8 mouse cellular contexts compared by ENCODE assay signal in the genomic region with DNA sequence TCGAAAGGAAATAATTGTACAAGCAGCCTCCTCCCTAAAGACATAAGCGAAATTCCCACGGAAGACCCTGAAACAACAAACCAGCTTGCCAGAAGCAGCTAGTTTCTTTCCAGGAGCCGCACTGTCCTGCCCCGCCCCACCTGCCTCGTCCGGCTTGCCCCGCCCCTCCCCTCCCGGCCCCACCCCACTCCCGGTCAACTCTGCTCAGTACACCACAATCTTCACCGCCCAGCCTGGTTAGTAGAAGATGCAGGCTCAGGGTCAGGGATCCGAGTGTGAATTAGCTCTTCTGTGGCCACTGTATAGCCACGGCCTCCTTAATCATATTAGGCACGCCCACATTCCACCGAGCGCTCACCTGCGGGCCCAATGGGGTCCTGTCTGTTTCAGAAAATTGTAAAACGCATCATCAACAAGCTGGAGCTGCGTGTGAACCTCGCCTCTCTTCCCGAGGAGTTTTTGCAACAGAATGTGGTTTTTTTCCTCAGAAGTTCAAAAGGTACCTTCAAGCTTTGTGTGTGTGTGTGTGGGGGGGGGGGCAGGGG. TPM values are rescaled to one million over a fixed set of nuclear protein-coding genes. Genes with fewer than 3 reads are reported as not detected.
DNase-seq lines count a peak whose midpoint lies in the region; ATAC-seq and TF ChIP-seq lines count a peak whose summit lies in the region.

No protein-coding gene starts in this region.

- TF ChIP-seq CTCF in gastrocnemius, adult 2 months (IDR thresholded peaks at IDR 0.05), result no peak

- peak; percentile 47 for ATAC-seq in common myeloid progenitor, adult 5-6 weeks (replicated peaks; ENCODE audit: low read depth, poor library complexity, severe bottlenecking)
- peak; percentile 76 for ATAC-seq in intestine, embryonic 16.5 days

- intact Hi-C loops in gastrocnemius, adult 2 months (cut with DNase I), result no loop called here

- H3K36me3 ChIP-seq in intestine, embryonic 16.5 days (ENCODE audit: control insufficient read depth, insufficient read depth, low read length), result no peaks in the 10 kb centered on the region
- no peaks in the 10 kb centered on the region for H3K36me3 ChIP-seq in midbrain, embryonic 10.5 days

- H3K9ac ChIP-seq in intestine, embryonic 16.5 days (ENCODE audit: low read depth, low read length), result no peak overlapping the region

- WGBS in intestine, embryonic 16.5 days, result 10% methylated on average over 21 of the region's 21 CpGs
- 17% methylated on average over 21 of the region's 21 CpGs for WGBS in midbrain, embryonic 10.5 days

- H3K27me3 ChIP-seq in intestine, embryonic 16.5 days (replicated peaks; ENCODE audit: control insufficient read depth, insufficient read depth, low read length), result no peaks in the 10 kb centered on the region
- H3K27me3 ChIP-seq in midbrain, embryonic 10.5 days (ENCODE audit: low read depth, poor library complexity, severe bottlenecking), result no peaks in the 10 kb centered on the region

- no peaks in the 10 kb centered on the region for H3K9me3 ChIP-seq in intestine, embryonic 16.5 days (ENCODE audit: control insufficient read depth, low read length)
- no peaks in the 10 kb centered on the region for H3K9me3 ChIP-seq in midbrain, embryonic 10.5 days (replicated peaks)

- H3K4me3 ChIP-seq in gastrocnemius, adult 2 months, result peak overlapping the region; percentile 65
- peak overlapping the region; percentile 33 for H3K4me3 ChIP-seq in intestine, embryonic 16.5 days (ENCODE audit: low read length)
- H3K4me3 ChIP-seq in midbrain, embryonic 10.5 days, result peak overlapping the region; percentile 38

- peak overlapping the region; percentile 46 for H3K4me2 ChIP-seq in intestine, embryonic 16.5 days (ENCODE audit: low read depth, low read length)

- no peak overlapping the region for H3K27ac ChIP-seq in gastrocnemius, adult 2 months
- no peak overlapping the region for H3K27ac ChIP-seq in intestine, embryonic 16.5 days (ENCODE audit: low read length)
- no peak overlapping the region for H3K27ac ChIP-seq in midbrain, embryonic 10.5 days (replicated peaks)

- DNase-seq in gastrocnemius, adult 2 months, result no peak
- no peak for DNase-seq in gastrocnemius, adult 8-10 months (ENCODE audit: low spot score in 2 of 2)
- no peak for DNase-seq in midbrain, embryonic 10.5 days (ENCODE audit: low spot score)
- no peak for DNase-seq in cerebellum, postnatal 10 days
- no peak for DNase-seq in thymus, postnatal 36 days
- no peak for DNase-seq in thymus, postnatal 4 days

- H3K4me1 ChIP-seq in intestine, embryonic 16.5 days (ENCODE audit: control insufficient read depth, insufficient read depth, low read length), result 0 out of 2 replicates have a peak, but pooled peaks cover 3% of the 10 kb centered on the region
- H3K4me1 ChIP-seq in midbrain, embryonic 10.5 days, result peaks cover 11% of the 10 kb centered on the region

RNA-seq across cellular contexts. Expression of gene Dnah10, which starts 4.8 kb away (rescaled TPM):
- total RNA-seq in gastrocnemius, adult 2 months (2021), result under 1 TPM; 0.03 to 0.22 TPM
- under 1 TPM in 3 of 4 experiments, not detected in 1; 0.02 to 0.05 (median 0.02) TPM for total RNA-seq in gastrocnemius, adult 8-10 months (2022)
- not detected in 2 replicates for total RNA-seq in common myeloid progenitor, adult 5-6 weeks (2017)
- 0.02 and 0.04 TPM in 2 replicates for polyA plus RNA-seq in intestine, embryonic 16.5 days (2015; fragmentation: Nextera tagmentation; extraction: Ambion mirVana)
- 0.02 and 0.05 TPM in 2 replicates for polyA plus RNA-seq in midbrain, embryonic 10.5 days (2016; fragmentation: Nextera tagmentation; extraction: Ambion mirVana)
